Mouse (Mus musculus) right cerebral cortex, postnatal 36 days (tissue): ENCODE measurements at regions not wholly inside any gene's neighbourhood (a gene's known extent, or its start where the extent isn't known, plus 50 kb on each side); places are given as distances from the start of the nearest gene placed in this dataset.

ENCODE experiments used
- DNase-seq, 2 experiments: peaks; one replicate each; pipeline ENCODE4 v3.0.0; 2022; ENCODE audit warnings: low spot score in 2 of 2, mixed read lengths in 1 of 2

- DNase-seq: no peak
Measured at GRCm38 (mm10) chr8:116837991-116838390, 83.3 kb downstream of the Cmc2 start.

- no peak for DNase-seq
Measured at GRCm38 (mm10) chr8:116832181-116832580, 89.1 kb downstream of the Cmc2 start.

GRCm38 (mm10) chr8:116829631-116830030 is 91.6 kb downstream of the Cmc2 start:
- no peak for DNase-seq

- no peak for DNase-seq
Measured at GRCm38 (mm10) chr8:116828220-116828619, 93.0 kb downstream of the Cmc2 start.

- no peak for DNase-seq
Measured at GRCm38 (mm10) chr8:116827141-116827540, 94.1 kb downstream of the Cmc2 start.

- DNase-seq: peak in 1 of 2 experiments; percentile 11
Measured at GRCm38 (mm10) chr8:116814118-116814851, 81.5 kb upstream of the Cdyl2 start.

- DNase-seq: peak in 1 of 2 experiments; percentile 12
Measured at GRCm38 (mm10) chr8:116801313-116801712, 68.5 kb upstream of the Cdyl2 start.

- DNase-seq: peak in 1 of 2 experiments; percentile 6
Measured at GRCm38 (mm10) chr8:116800636-116801035, 67.8 kb upstream of the Cdyl2 start.

- no peak for DNase-seq
Measured at GRCm38 (mm10) chr8:116798981-116799380, 66.2 kb upstream of the Cdyl2 start.

GRCm38 (mm10) chr8:116795713-116796112 is 62.9 kb upstream of the Cdyl2 start:
- DNase-seq: no peak

GRCm38 (mm10) chr8:116793107-116793506 is 60.3 kb upstream of the Cdyl2 start:
- no peak for DNase-seq

- DNase-seq: no peak
Measured at GRCm38 (mm10) chr8:116790294-116790693, 57.5 kb upstream of the Cdyl2 start.
